Mouse (Mus musculus) thymus, adult 2 months (tissue): Measurements from ENCODE around the gene Zfp30.

Experiments used
- CTCF ChIP-seq: fragments of 200-500 bp; IDR thresholded peaks from 2 replicates; pipeline ENCODE4 v1.5.1; 2012; ENCODE audit warnings: mild to moderate bottlenecking, control low read depth, low read length, moderate library complexity, borderline replicate concordance; ENCODE audit not compliant: control insufficient read depth, poor library complexity, insufficient read depth; ENCODE audit errors: extremely low read depth
- POLR2A ChIP-seq: fragments of 200-500 bp; IDR thresholded peaks from 2 replicates; pipeline ENCODE4 v1.6.1; 2012; ENCODE audit warnings: mild to moderate bottlenecking, low read length, control low read depth, moderate library complexity; ENCODE audit not compliant: control insufficient read depth, poor library complexity, insufficient read depth; ENCODE audit errors: extremely low read depth

DNA sequence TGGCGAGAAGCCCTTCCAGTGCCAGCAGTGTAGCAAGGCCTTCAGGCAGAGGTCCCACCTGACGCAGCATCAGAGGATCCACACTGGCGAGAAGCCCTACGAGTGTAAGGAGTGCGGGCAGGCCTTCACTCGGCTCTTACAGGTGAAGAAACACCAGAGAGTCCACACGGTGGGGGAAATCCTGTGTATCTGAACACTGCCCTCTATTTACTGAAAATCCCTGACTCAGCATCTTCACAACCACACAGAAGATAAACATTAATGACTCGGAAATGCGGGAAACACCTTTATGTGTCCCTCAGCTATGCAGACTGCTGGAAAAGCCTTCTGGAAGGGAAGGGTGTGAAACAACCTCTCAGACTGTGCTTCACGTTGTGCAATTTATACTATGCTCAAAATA is 6.4 kb upstream of the Zfp30 start:
- TF ChIP-seq POLR2A, result no peak
- no peak for TF ChIP-seq CTCF
